Mouse (Mus musculus): Measurements from ENCODE around the gene Mff. TPM values are rescaled to one million over a fixed set of nuclear protein-coding genes. Genes with fewer than 3 reads are reported as not detected.
A peak's percentile ranks its signal among the peaks of the same experiment; 100 is the strongest.

The Mff gene
- polyA plus RNA-seq, 1 experiment from 2014 or later, result 200 TPM

GRCm38 (mm10) chr1:82761454-82762169 lies 36.9 kb downstream of the Mff start:
- Histone ChIP-seq H3K9ac (replicated peaks; ENCODE audit: low read depth, low read length) (no peak overlapping the region), H3K27me3 (ENCODE audit: control insufficient read depth, insufficient read depth, low read length) (no peaks in the 10 kb centered on the region), H3K4me2 (replicated peaks; ENCODE audit: low read depth, low read length) (no peak overlapping the region), H3K4me1 (ENCODE audit: control insufficient read depth, insufficient read depth, low read length) (no peaks in the 10 kb centered on the region), H3K36me3 (ENCODE audit: control insufficient read depth, insufficient read depth, low read length) (0 out of 2 replicates have a peak, but pooled peaks cover 3% of the 10 kb centered on the region), H3K9me3 (ENCODE audit: control insufficient read depth, low read depth, low read length) (no peaks in the 10 kb centered on the region), H3K27ac (ENCODE audit: low read length) (no peak overlapping the region), H3K4me3 (ENCODE audit: low read depth, low read length) (no peak overlapping the region)
- no peak for ATAC-seq (ENCODE audit: insufficient number of reproducible peaks, insufficient read depth, low FRiP score, low read depth)
- WGBS, result 95% methylated on average over 8 of the region's 8 CpGs

- ATAC-seq (ENCODE audit: insufficient number of reproducible peaks, insufficient read depth, low FRiP score, low read depth), result no peak
- Histone ChIP-seq H3K4me3 (ENCODE audit: low read depth, low read length) (no peak overlapping the region), H3K9me3 (ENCODE audit: control insufficient read depth, low read depth, low read length) (no peaks in the 10 kb centered on the region), H3K4me1 (ENCODE audit: control insufficient read depth, insufficient read depth, low read length) (no peaks in the 10 kb centered on the region), H3K9ac (replicated peaks; ENCODE audit: low read depth, low read length) (no peak overlapping the region), H3K27me3 (ENCODE audit: control insufficient read depth, insufficient read depth, low read length) (no peaks in the 10 kb centered on the region), H3K4me2 (replicated peaks; ENCODE audit: low read depth, low read length) (no peak overlapping the region), H3K27ac (ENCODE audit: low read length) (no peak overlapping the region), H3K36me3 (ENCODE audit: control insufficient read depth, insufficient read depth, low read length) (0 out of 2 replicates have a peak, but pooled peaks cover 3% of the 10 kb centered on the region)
- 83% methylated on average over 1 of the region's 1 CpGs for WGBS
Measured at GRCm38 (mm10) chr1:82762274-82762673, 37.6 kb downstream of the Mff start.

- Histone ChIP-seq H3K9ac (replicated peaks; ENCODE audit: low read depth, low read length) (no peak overlapping the region), H3K27me3 (ENCODE audit: control insufficient read depth, insufficient read depth, low read length) (no peaks in the 10 kb centered on the region), H3K27ac (ENCODE audit: low read length) (no peak overlapping the region), H3K4me1 (ENCODE audit: control insufficient read depth, insufficient read depth, low read length) (no peaks in the 10 kb centered on the region), H3K9me3 (ENCODE audit: control insufficient read depth, low read depth, low read length) (no peaks in the 10 kb centered on the region), H3K36me3 (ENCODE audit: control insufficient read depth, insufficient read depth, low read length) (no peaks in the 10 kb centered on the region), H3K4me3 (ENCODE audit: low read depth, low read length) (no peak overlapping the region), H3K4me2 (replicated peaks; ENCODE audit: low read depth, low read length) (no peak overlapping the region)
- no peak for ATAC-seq (ENCODE audit: insufficient number of reproducible peaks, insufficient read depth, low FRiP score, low read depth)
- 41% methylated on average over 1 of the region's 1 CpGs for WGBS
Measured at GRCm38 (mm10) chr1:82766227-82766626, 41.5 kb downstream of the Mff start.

- H3K36me3 ChIP-seq (ENCODE audit: control insufficient read depth, insufficient read depth, low read length), result no peaks in the 10 kb centered on the region
- H3K4me2 ChIP-seq (replicated peaks; ENCODE audit: low read depth, low read length), result no peak overlapping the region
- no peak overlapping the region for H3K4me3 ChIP-seq (ENCODE audit: low read depth, low read length)
- no peaks in the 10 kb centered on the region for H3K4me1 ChIP-seq (ENCODE audit: control insufficient read depth, insufficient read depth, low read length)
- WGBS, result 44% methylated on average over 4 of the region's 4 CpGs
- peak; percentile 77 for ATAC-seq (ENCODE audit: insufficient number of reproducible peaks, insufficient read depth, low FRiP score, low read depth)
- H3K27ac ChIP-seq (ENCODE audit: low read length), result no peak overlapping the region
- H3K9me3 ChIP-seq (ENCODE audit: control insufficient read depth, low read depth, low read length), result no peaks in the 10 kb centered on the region
- H3K9ac ChIP-seq (replicated peaks; ENCODE audit: low read depth, low read length), result no peak overlapping the region
- H3K27me3 ChIP-seq (ENCODE audit: control insufficient read depth, insufficient read depth, low read length), result no peaks in the 10 kb centered on the region
Measured at GRCm38 (mm10) chr1:82766641-82767040, 42.0 kb downstream of the Mff start.

GRCm38 (mm10) chr1:82768269-82768668 lies 43.6 kb downstream of the Mff start, which contains the start of gene Tm4sf20:
Gene Tm4sf20, minus strand, starts transcription at chr1:82768461.
- no peaks in the 10 kb centered on the region for H3K36me3 ChIP-seq (ENCODE audit: control insufficient read depth, insufficient read depth, low read length)
- no peak within 1 kb of the TSS for H3K9ac ChIP-seq (replicated peaks; ENCODE audit: low read depth, low read length)
- no peak for ATAC-seq (ENCODE audit: insufficient number of reproducible peaks, insufficient read depth, low FRiP score, low read depth)
- no peaks in the 10 kb centered on the region for H3K9me3 ChIP-seq (ENCODE audit: control insufficient read depth, low read depth, low read length)
- H3K27me3 ChIP-seq (ENCODE audit: control insufficient read depth, insufficient read depth, low read length), result no peaks in the 10 kb centered on the region
- no peak within 1 kb of the TSS for H3K4me3 ChIP-seq (ENCODE audit: low read depth, low read length)
- no peaks in the 10 kb centered on the region for H3K4me1 ChIP-seq (ENCODE audit: control insufficient read depth, insufficient read depth, low read length)
- H3K4me2 ChIP-seq (replicated peaks; ENCODE audit: low read depth, low read length), result no peak within 1 kb of the TSS
- H3K27ac ChIP-seq (ENCODE audit: low read length), result no peak within 1 kb of the TSS
- WGBS, result 50% methylated on average over 5 of the region's 5 CpGs

GRCm38 (mm10) chr1:82771022-82771586 lies 46.4 kb downstream of the Mff start, which contains the start of gene Gm47791:
Gene Gm47791, minus strand, starts transcription at chr1:82771243.
- Histone ChIP-seq H3K4me3 (ENCODE audit: low read depth, low read length) (no peak within 1 kb of the TSS), H3K4me1 (ENCODE audit: control insufficient read depth, insufficient read depth, low read length) (no peaks in the 10 kb centered on the region), H3K9me3 (ENCODE audit: control insufficient read depth, low read depth, low read length) (no peaks in the 10 kb centered on the region), H3K9ac (replicated peaks; ENCODE audit: low read depth, low read length) (no peak within 1 kb of the TSS), H3K36me3 (ENCODE audit: control insufficient read depth, insufficient read depth, low read length) (no peaks in the 10 kb centered on the region), H3K27me3 (ENCODE audit: control insufficient read depth, insufficient read depth, low read length) (no peaks in the 10 kb centered on the region), H3K4me2 (replicated peaks; ENCODE audit: low read depth, low read length) (no peak within 1 kb of the TSS), H3K27ac (ENCODE audit: low read length) (no peak within 1 kb of the TSS)
- WGBS, result 81% methylated on average over 13 of the region's 15 CpGs
- ATAC-seq (ENCODE audit: insufficient number of reproducible peaks, insufficient read depth, low FRiP score, low read depth), result no peak

- WGBS, result 83% methylated on average over 4 of the region's 4 CpGs
- H3K4me1 ChIP-seq (ENCODE audit: control insufficient read depth, insufficient read depth, low read length), result no peaks in the 10 kb centered on the region
- no peak overlapping the region for H3K9ac ChIP-seq (replicated peaks; ENCODE audit: low read depth, low read length)
- H3K4me3 ChIP-seq (ENCODE audit: low read depth, low read length), result no peak overlapping the region
- H3K36me3 ChIP-seq (ENCODE audit: control insufficient read depth, insufficient read depth, low read length), result no peaks in the 10 kb centered on the region
- no peak overlapping the region for H3K4me2 ChIP-seq (replicated peaks; ENCODE audit: low read depth, low read length)
- no peaks in the 10 kb centered on the region for H3K27me3 ChIP-seq (ENCODE audit: control insufficient read depth, insufficient read depth, low read length)
- H3K27ac ChIP-seq (ENCODE audit: low read length), result no peak overlapping the region
- H3K9me3 ChIP-seq (ENCODE audit: control insufficient read depth, low read depth, low read length), result no peaks in the 10 kb centered on the region
- peak; percentile 23; the same call in 1 of the 2 replicates for ATAC-seq (ENCODE audit: insufficient number of reproducible peaks, insufficient read depth, low FRiP score, low read depth)
Measured at GRCm38 (mm10) chr1:82772428-82772827, 47.7 kb downstream of the Mff start.

GRCm38 (mm10) chr1:82773208-82773607 lies 48.5 kb downstream of the Mff start:
- no peak overlapping the region for H3K27ac ChIP-seq (ENCODE audit: low read length)
- WGBS, result 70% methylated on average over 5 of the region's 5 CpGs
- H3K27me3 ChIP-seq (ENCODE audit: control insufficient read depth, insufficient read depth, low read length), result no peaks in the 10 kb centered on the region
- no peak overlapping the region for H3K4me2 ChIP-seq (replicated peaks; ENCODE audit: low read depth, low read length)
- no peaks in the 10 kb centered on the region for H3K9me3 ChIP-seq (ENCODE audit: control insufficient read depth, low read depth, low read length)
- no peak overlapping the region for H3K4me3 ChIP-seq (ENCODE audit: low read depth, low read length)
- no peaks in the 10 kb centered on the region for H3K36me3 ChIP-seq (ENCODE audit: control insufficient read depth, insufficient read depth, low read length)
- no peak overlapping the region for H3K9ac ChIP-seq (replicated peaks; ENCODE audit: low read depth, low read length)
- no peaks in the 10 kb centered on the region for H3K4me1 ChIP-seq (ENCODE audit: control insufficient read depth, insufficient read depth, low read length)
- no peak for ATAC-seq (ENCODE audit: insufficient number of reproducible peaks, insufficient read depth, low FRiP score, low read depth)

All from stomach, embryonic 14.5 days (tissue).